Mouse (Mus musculus) ovary, adult 18-20 months (tissue): ENCODE measurements around the gene Ficd.
"Not testable (repeated sequence)": the region's sequence is repeated elsewhere in the genome, so short reads cannot be mapped to it uniquely, and the experiment has no call there.

ENCODE experiments used
- DNase-seq: peaks from one replicate; pipeline ENCODE4 v3.0.0; 2022; ENCODE audit warnings: low spot score, mixed read lengths

Ficd gene

GRCm38 (mm10) chr5:113773664-113774063 lies 38.1 kb downstream of the Ficd start:
- DNase-seq = peak; percentile 90

DNA sequence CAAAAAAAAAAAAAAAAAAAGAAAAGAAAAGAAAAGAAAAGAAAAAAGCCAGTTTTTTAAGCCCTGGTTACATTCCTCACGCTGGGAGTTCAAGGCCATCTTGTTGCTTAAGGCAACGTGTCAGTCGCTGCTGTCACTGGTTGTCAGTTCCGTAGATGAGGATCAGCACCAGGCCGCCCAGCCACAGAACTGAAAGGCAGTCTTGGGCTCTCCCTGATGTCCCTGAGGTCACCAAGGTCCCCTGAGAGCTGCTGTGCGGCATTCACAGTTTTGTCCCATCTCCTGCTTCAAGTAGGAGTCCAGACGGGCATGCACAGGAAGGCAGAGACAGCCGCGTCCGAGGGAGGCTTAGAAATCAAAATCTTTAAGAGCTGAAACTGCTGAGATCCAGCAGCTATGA lies 40.0 kb downstream of the Ficd start:
- DNase-seq = no peak

GRCm38 (mm10) chr5:113776128-113776895 lies 40.7 kb downstream of the Ficd start:
- DNase-seq = no peak

DNA sequence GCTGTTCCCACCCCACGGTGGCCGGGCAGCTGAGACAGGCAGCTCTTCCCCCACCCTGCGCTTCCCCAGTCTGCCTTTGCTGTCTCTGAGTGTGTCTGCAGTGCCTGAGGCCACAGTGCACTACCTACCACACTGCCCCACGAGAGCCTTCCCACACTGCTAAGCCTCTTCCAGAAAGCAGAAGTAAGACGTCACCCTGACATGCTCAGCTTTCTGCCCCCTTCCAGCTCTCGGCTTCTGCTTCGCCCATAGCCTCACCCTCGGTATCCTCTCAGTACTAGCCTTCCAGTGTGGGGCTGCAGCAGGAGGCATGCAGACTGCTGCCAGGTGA lies 41.3 kb downstream of the Ficd start:
- DNase-seq = no peak

GRCm38 (mm10) chr5:113777728-113778127 lies 42.1 kb downstream of the Ficd start:
- not testable (repeated sequence) for DNase-seq

- no peak for DNase-seq
These were observed 44.0 kb downstream of the Ficd start for GRCm38 (mm10) chr5:113779569-113779968.

DNA sequence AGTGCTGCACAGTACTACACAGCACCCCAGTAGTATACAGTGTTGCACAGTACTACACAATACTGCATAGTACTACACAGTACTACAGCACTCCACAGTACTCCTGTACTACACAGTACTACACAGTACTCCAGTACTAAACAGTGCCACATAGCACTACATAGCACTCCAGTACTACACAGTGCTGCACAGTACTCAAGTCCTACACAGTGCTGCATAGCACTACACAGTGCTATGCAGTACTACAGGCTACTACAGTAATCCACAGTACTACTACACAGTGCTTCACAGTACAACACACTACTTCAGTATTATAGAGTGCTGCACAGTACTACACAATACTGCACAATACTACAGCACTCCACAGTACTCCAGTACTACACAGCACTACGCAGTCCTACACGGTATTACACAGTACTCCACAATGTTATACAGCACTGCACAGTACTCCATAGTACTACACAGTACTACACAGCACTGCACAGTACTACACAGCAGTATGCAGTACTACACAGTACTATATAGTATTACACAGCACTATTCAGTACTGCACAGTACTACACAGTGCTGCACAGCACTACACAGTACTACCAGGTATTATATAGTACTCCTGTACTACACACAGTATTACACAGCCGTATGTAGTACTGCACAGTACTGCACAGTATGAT lies 44.6 kb downstream of the Ficd start:
- DNase-seq = no peak

GRCm38 (mm10) chr5:113780763-113781162 lies 45.2 kb downstream of the Ficd start:
- DNase-seq = no peak

- DNase-seq = no peak
These were observed 45.7 kb downstream of the Ficd start for GRCm38 (mm10) chr5:113781254-113781653.

- DNase-seq = no peak
These were observed 46.3 kb downstream of the Ficd start for GRCm38 (mm10) chr5:113781875-113782274.

GRCm38 (mm10) chr5:113782624-113783023 lies 47.0 kb downstream of the Ficd start:
- DNase-seq = no peak

GRCm38 (mm10) chr5:113783581-113784001 lies 48.0 kb downstream of the Ficd start:
- DNase-seq = peak; percentile 42

- DNase-seq = not testable (repeated sequence)
These were observed 48.5 kb downstream of the Ficd start for GRCm38 (mm10) chr5:113784104-113784503.

DNA sequence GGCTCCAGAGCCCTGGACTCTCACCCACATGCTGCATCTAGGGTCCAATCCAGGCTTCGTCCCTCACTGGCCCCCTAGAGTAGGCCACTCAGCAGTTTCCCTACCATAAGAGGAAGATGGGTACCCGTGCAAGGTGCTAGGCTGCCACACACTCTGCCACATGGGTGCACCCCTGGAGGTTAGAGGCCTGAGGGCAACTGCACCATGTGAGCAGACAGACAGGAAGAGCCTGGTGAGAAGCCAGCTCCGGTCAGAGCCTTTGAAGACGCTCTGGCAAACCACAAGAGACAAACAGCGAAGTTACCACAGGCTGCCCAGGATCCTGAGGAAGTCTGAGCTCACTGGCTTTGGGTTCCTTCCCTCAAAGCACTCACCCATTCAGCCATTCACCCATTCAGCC lies 51.4 kb downstream of the Ficd start:
- DNase-seq = no peak

DNA sequence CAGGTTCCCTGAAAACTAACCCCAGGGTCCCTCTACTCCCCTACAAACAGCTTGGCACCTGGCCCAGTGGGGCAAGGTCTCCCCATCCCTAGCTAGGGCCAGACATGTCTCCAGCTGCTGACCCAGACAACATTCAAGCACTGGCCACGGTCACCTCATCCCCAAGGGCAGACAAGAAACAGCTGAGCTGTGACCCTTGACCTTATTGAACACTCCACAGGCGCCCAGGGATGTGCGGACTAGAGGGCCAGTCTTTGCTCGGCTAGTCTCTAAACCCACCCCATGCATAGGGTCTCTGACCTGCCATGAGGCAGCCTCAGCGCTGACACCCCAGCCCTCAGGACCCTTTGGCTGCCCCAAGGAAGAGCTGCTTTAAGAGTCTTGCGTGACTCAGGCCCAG lies 53.0 kb downstream of the Ficd start:
- no peak for DNase-seq

- DNase-seq = no peak
These were observed 53.6 kb downstream of the Ficd start for GRCm38 (mm10) chr5:113789075-113789788.
